Mouse (Mus musculus): ENCODE results near the gene Msantd2. TPM values are rescaled to one million over a fixed set of nuclear protein-coding genes. Genes with fewer than 3 reads are reported as not detected.
A peak's percentile ranks its signal among the peaks of the same experiment; 100 is the strongest.

Gene Msantd2
- polyA plus RNA-seq, 1 experiment from 2014 or later, result 16.9 TPM

DNA sequence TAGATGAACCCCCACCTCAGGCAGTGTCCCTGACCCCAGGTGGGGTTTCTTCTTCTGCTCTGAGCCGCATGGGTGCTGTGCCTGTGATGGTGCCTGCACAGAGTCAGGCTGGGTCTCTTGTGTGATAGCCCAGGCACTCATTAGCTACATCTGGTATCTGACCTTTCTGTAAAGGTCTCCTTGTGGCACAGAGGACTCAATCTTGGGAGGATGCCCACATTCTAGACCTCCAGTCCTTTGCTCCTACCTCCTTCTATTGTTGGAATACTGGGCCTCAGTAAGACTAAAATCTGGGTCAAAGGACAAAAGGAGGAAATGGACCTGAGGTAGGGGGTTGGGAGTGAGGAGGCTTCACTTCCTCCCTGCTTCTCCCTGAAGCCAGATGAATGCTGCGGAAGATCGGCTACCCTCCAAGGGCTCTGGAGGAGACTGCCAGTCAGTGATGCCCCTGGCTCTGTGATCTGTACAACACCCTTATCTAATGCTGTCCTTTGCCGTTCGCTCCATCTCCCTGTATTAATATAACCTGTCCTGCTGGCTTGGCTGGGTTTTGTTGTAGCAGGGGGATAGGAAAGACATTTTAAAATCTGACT, 48.6 kb downstream of the Msantd2 start:
- H3K4me3 ChIP-seq (replicated peaks; ENCODE audit: low read depth, low read length), result no peak overlapping the region
- H3K4me1 ChIP-seq (replicated peaks; ENCODE audit: insufficient read depth, low read length), result peaks cover 5% of the 10 kb centered on the region; the same call in 1 of the 2 replicates
- no peak overlapping the region for H3K9ac ChIP-seq (ENCODE audit: low read depth, low read length)
- H3K9me3 ChIP-seq (replicated peaks; ENCODE audit: low read length), result no peaks in the 10 kb centered on the region
- no peak for TF ChIP-seq CTCF (IDR thresholded peaks at IDR 0.05; ENCODE audit: low read depth)
- no peak for ATAC-seq (replicated peaks; ENCODE audit: low FRiP score, low read depth)
- no peak overlapping the region for H3K4me2 ChIP-seq (ENCODE audit: low read length)
- no peaks in the 10 kb centered on the region for H3K27me3 ChIP-seq (ENCODE audit: insufficient read depth, low read length)
- no peak for DNase-seq (ENCODE audit: low spot score)
- H3K27ac ChIP-seq, result 0 out of 2 replicates have a peak overlapping the region, but pooled peaks have one; percentile 2
- no peaks in the 10 kb centered on the region for H3K36me3 ChIP-seq (ENCODE audit: insufficient read depth, low read length)
- 75% methylated on average over 5 of the region's 5 CpGs for WGBS

GRCm38 (mm10) chr9:37539170-37540025, 50.3 kb downstream of the Msantd2 start, which contains the start of gene Vsig2:
Gene Vsig2, plus strand, starts transcription at chr9:37539255.
- no peak within 1 kb of the TSS for H3K9ac ChIP-seq (ENCODE audit: low read depth, low read length)
- no peak within 1 kb of the TSS for H3K4me3 ChIP-seq (replicated peaks; ENCODE audit: low read depth, low read length)
- H3K36me3 ChIP-seq (ENCODE audit: insufficient read depth, low read length), result no peaks in the 10 kb centered on the region
- H3K4me2 ChIP-seq (ENCODE audit: low read length), result no peak within 1 kb of the TSS
- TF ChIP-seq CTCF (IDR thresholded peaks at IDR 0.05; ENCODE audit: low read depth), result no peak
- no peak for DNase-seq (ENCODE audit: low spot score)
- ATAC-seq (replicated peaks; ENCODE audit: low FRiP score, low read depth), result no peak
- 53% methylated on average over 23 of the region's 23 CpGs for WGBS
- H3K27me3 ChIP-seq (ENCODE audit: insufficient read depth, low read length), result no peaks in the 10 kb centered on the region
- H3K4me1 ChIP-seq (replicated peaks; ENCODE audit: insufficient read depth, low read length), result peaks cover 8% of the 10 kb centered on the region
- no peaks in the 10 kb centered on the region for H3K9me3 ChIP-seq (replicated peaks; ENCODE audit: low read length)
- no peak within 1 kb of the TSS for H3K27ac ChIP-seq

- Histone ChIP-seq H3K9ac (ENCODE audit: low read depth, low read length) (no peak overlapping the region), H3K36me3 (ENCODE audit: insufficient read depth, low read length) (no peaks in the 10 kb centered on the region), H3K9me3 (replicated peaks; ENCODE audit: low read length) (no peaks in the 10 kb centered on the region), H3K4me1 (replicated peaks; ENCODE audit: insufficient read depth, low read length) (peaks cover 13% of the 10 kb centered on the region), H3K4me2 (ENCODE audit: low read length) (no peak overlapping the region), H3K27me3 (ENCODE audit: insufficient read depth, low read length) (no peaks in the 10 kb centered on the region), H3K4me3 (replicated peaks; ENCODE audit: low read depth, low read length) (no peak overlapping the region), H3K27ac (no peak overlapping the region)
- no peak for ATAC-seq (replicated peaks; ENCODE audit: low FRiP score, low read depth)
- TF ChIP-seq CTCF (IDR thresholded peaks at IDR 0.05; ENCODE audit: low read depth), result no peak
- no peak for DNase-seq (ENCODE audit: low spot score)
- WGBS, result 90% methylated on average over 4 of the region's 4 CpGs
These were observed 51.1 kb downstream of the Msantd2 start for GRCm38 (mm10) chr9:37540226-37540625.

DNA sequence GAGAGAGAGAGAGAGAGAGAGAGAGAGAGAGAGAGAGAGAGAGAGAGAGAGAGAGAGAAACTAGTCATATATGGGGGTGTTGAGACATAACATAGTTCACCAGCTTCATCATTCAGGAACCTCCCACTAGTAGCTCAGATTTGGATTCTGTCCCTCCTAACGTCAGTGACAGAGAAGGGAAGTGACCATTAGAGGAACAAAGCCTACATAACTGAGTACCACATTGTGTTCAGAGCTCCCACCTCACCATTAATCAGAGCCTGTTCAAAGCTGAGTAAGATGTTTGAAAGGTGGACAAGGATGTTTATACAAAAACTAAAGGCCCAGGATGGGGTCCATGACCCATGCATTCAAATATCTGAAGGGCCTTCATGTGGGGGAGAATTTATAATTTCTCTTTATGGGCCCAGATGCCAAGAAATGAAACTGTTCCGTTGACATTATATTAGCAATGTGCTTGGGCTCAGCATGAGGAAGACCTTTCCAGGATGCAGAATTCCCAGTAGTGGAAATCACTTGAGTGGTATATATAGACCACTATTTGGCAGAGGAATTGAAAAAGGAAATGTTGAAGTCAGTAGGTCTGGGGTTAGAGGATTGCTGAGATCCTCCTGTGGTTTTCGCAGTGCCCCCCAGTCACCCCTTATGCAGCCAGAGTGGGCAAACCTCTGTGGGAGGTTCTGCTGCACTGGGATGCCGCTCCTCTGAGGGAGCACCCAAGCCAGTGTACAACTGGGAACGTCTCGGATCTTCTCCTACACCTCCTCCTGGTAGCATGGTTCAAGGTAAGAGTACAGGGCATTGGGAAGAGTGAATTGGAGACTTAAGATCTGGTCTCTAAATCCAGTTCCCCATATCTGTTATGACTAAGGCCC, 51.8 kb downstream of the Msantd2 start:
- no peak for TF ChIP-seq CTCF (IDR thresholded peaks at IDR 0.05; ENCODE audit: low read depth)
- ATAC-seq (replicated peaks; ENCODE audit: low FRiP score, low read depth), result no peak
- H3K9ac ChIP-seq (ENCODE audit: low read depth, low read length), result no peak overlapping the region
- no peaks in the 10 kb centered on the region for H3K9me3 ChIP-seq (replicated peaks; ENCODE audit: low read length)
- peaks cover 4% of the 10 kb centered on the region; the same call in 1 of the 2 replicates for H3K27me3 ChIP-seq (ENCODE audit: insufficient read depth, low read length)
- no peak for DNase-seq (ENCODE audit: low spot score)
- H3K4me2 ChIP-seq (ENCODE audit: low read length), result no peak overlapping the region
- H3K4me1 ChIP-seq (replicated peaks; ENCODE audit: insufficient read depth, low read length), result peaks cover 16% of the 10 kb centered on the region
- no peak overlapping the region for H3K4me3 ChIP-seq (replicated peaks; ENCODE audit: low read depth, low read length)
- 70% methylated on average over 6 of the region's 6 CpGs for WGBS
- H3K36me3 ChIP-seq (ENCODE audit: insufficient read depth, low read length), result no peaks in the 10 kb centered on the region
- 0 out of 2 replicates have a peak overlapping the region, but pooled peaks have one; percentile 19 for H3K27ac ChIP-seq

- WGBS, result 61% methylated on average over 7 of the region's 7 CpGs
- Histone ChIP-seq H3K9ac (ENCODE audit: low read depth, low read length) (no peak overlapping the region), H3K36me3 (ENCODE audit: insufficient read depth, low read length) (no peaks in the 10 kb centered on the region), H3K27ac (no peak overlapping the region), H3K9me3 (replicated peaks; ENCODE audit: low read length) (no peaks in the 10 kb centered on the region), H3K27me3 (ENCODE audit: insufficient read depth, low read length) (peaks cover 10% of the 10 kb centered on the region; the same call in 1 of the 2 replicates), H3K4me1 (replicated peaks; ENCODE audit: insufficient read depth, low read length) (peaks cover 16% of the 10 kb centered on the region), H3K4me2 (ENCODE audit: low read length) (no peak overlapping the region), H3K4me3 (replicated peaks; ENCODE audit: low read depth, low read length) (no peak overlapping the region)
- DNase-seq (ENCODE audit: low spot score) (no peak), ATAC-seq (replicated peaks; ENCODE audit: low FRiP score, low read depth) (no peak)
- no peak for TF ChIP-seq CTCF (IDR thresholded peaks at IDR 0.05; ENCODE audit: low read depth)
These were observed 52.9 kb downstream of the Msantd2 start for GRCm38 (mm10) chr9:37541851-37542642.

All from kidney, postnatal 0 days (tissue).